Mouse (Mus musculus): ENCODE measurements around the gene Zfp385b. TPM values are rescaled to one million over a fixed set of nuclear protein-coding genes. Genes with fewer than 3 reads are reported as not detected.

The Zfp385b gene
- polyA plus RNA-seq, 1 experiment from 2014 or later, result 1.7 TPM

GRCm38 (mm10) chr2:77801009-77801408 is 18.4 kb downstream of the Zfp385b start:
- H3K27me3 ChIP-seq (ENCODE audit: control insufficient read depth, insufficient read depth, low read length), result no peaks in the 10 kb centered on the region
- no peak for ATAC-seq (ENCODE audit: low FRiP score)
- WGBS, result 90% methylated on average over 5 of the region's 5 CpGs
- no peak overlapping the region for H3K27ac ChIP-seq (ENCODE audit: low read depth, low read length)
- H3K4me1 ChIP-seq (ENCODE audit: control insufficient read depth, insufficient read depth, low read length), result no peaks in the 10 kb centered on the region
- no peaks in the 10 kb centered on the region for H3K36me3 ChIP-seq (ENCODE audit: control insufficient read depth, insufficient read depth, low read length)
- H3K4me3 ChIP-seq (ENCODE audit: low read depth, low read length), result no peak overlapping the region
- no peak overlapping the region for H3K4me2 ChIP-seq
- H3K9ac ChIP-seq (ENCODE audit: low read length), result no peak overlapping the region
- no peaks in the 10 kb centered on the region for H3K9me3 ChIP-seq (ENCODE audit: control insufficient read depth, low read length)
- DNase-seq (ENCODE audit: low spot score, missing footprints), result no peak

- no peaks in the 10 kb centered on the region for H3K9me3 ChIP-seq (ENCODE audit: control insufficient read depth, low read length)
- H3K4me1 ChIP-seq (ENCODE audit: control insufficient read depth, insufficient read depth, low read length), result no peaks in the 10 kb centered on the region
- no peak overlapping the region for H3K4me2 ChIP-seq
- H3K27ac ChIP-seq (ENCODE audit: low read depth, low read length), result no peak overlapping the region
- H3K27me3 ChIP-seq (ENCODE audit: control insufficient read depth, insufficient read depth, low read length), result no peaks in the 10 kb centered on the region
- no peaks in the 10 kb centered on the region for H3K36me3 ChIP-seq (ENCODE audit: control insufficient read depth, insufficient read depth, low read length)
- DNase-seq (ENCODE audit: low spot score, missing footprints) (no peak), ATAC-seq (ENCODE audit: low FRiP score) (no peak)
- WGBS, result 77% methylated on average over 5 of the region's 5 CpGs
- no peak overlapping the region for H3K9ac ChIP-seq (ENCODE audit: low read length)
- no peak overlapping the region for H3K4me3 ChIP-seq (ENCODE audit: low read depth, low read length)
Observed at GRCm38 (mm10) chr2:77797233-77797632, 22.2 kb downstream of the Zfp385b start.

GRCm38 (mm10) chr2:77795859-77796552 is 23.4 kb downstream of the Zfp385b start:
- H3K9me3 ChIP-seq (ENCODE audit: control insufficient read depth, low read length), result no peaks in the 10 kb centered on the region
- no peaks in the 10 kb centered on the region for H3K27me3 ChIP-seq (ENCODE audit: control insufficient read depth, insufficient read depth, low read length)
- H3K4me3 ChIP-seq (ENCODE audit: low read depth, low read length), result no peak overlapping the region
- H3K4me1 ChIP-seq (ENCODE audit: control insufficient read depth, insufficient read depth, low read length), result no peaks in the 10 kb centered on the region
- H3K27ac ChIP-seq (ENCODE audit: low read depth, low read length), result no peak overlapping the region
- no peak overlapping the region for H3K9ac ChIP-seq (ENCODE audit: low read length)
- no peak overlapping the region for H3K4me2 ChIP-seq
- DNase-seq (ENCODE audit: low spot score, missing footprints) (no peak), ATAC-seq (ENCODE audit: low FRiP score) (no peak; the same call in 1 of the 2 replicates)
- H3K36me3 ChIP-seq (ENCODE audit: control insufficient read depth, insufficient read depth, low read length), result no peaks in the 10 kb centered on the region
- WGBS, result 70% methylated on average over 8 of the region's 8 CpGs

- Histone ChIP-seq H3K27me3 (ENCODE audit: control insufficient read depth, insufficient read depth, low read length) (no peaks in the 10 kb centered on the region), H3K4me2 (no peak overlapping the region), H3K27ac (ENCODE audit: low read depth, low read length) (no peak overlapping the region), H3K9ac (ENCODE audit: low read length) (no peak overlapping the region), H3K9me3 (ENCODE audit: control insufficient read depth, low read length) (no peaks in the 10 kb centered on the region), H3K36me3 (ENCODE audit: control insufficient read depth, insufficient read depth, low read length) (no peaks in the 10 kb centered on the region), H3K4me3 (ENCODE audit: low read depth, low read length) (no peak overlapping the region), H3K4me1 (ENCODE audit: control insufficient read depth, insufficient read depth, low read length) (no peaks in the 10 kb centered on the region)
- no peak for ATAC-seq (ENCODE audit: low FRiP score)
- DNase-seq (ENCODE audit: low spot score, missing footprints), result no peak
- 90% methylated on average over 4 of the region's 4 CpGs for WGBS
Observed at GRCm38 (mm10) chr2:77790846-77791245, 28.6 kb downstream of the Zfp385b start.

GRCm38 (mm10) chr2:77790295-77790694 is 29.1 kb downstream of the Zfp385b start:
- Histone ChIP-seq H3K27ac (ENCODE audit: low read depth, low read length) (no peak overlapping the region), H3K9me3 (ENCODE audit: control insufficient read depth, low read length) (no peaks in the 10 kb centered on the region), H3K4me2 (no peak overlapping the region), H3K9ac (ENCODE audit: low read length) (no peak overlapping the region), H3K4me1 (ENCODE audit: control insufficient read depth, insufficient read depth, low read length) (no peaks in the 10 kb centered on the region), H3K36me3 (ENCODE audit: control insufficient read depth, insufficient read depth, low read length) (no peaks in the 10 kb centered on the region), H3K4me3 (ENCODE audit: low read depth, low read length) (no peak overlapping the region), H3K27me3 (ENCODE audit: control insufficient read depth, insufficient read depth, low read length) (no peaks in the 10 kb centered on the region)
- WGBS, result 87% methylated on average over 9 of the region's 9 CpGs
- DNase-seq (ENCODE audit: low spot score, missing footprints) (no peak), ATAC-seq (ENCODE audit: low FRiP score) (no peak)

- 87% methylated on average over 7 of the region's 7 CpGs for WGBS
- no peak overlapping the region for H3K4me2 ChIP-seq
- H3K9ac ChIP-seq (ENCODE audit: low read length), result no peak overlapping the region
- ATAC-seq (ENCODE audit: low FRiP score) (no peak), DNase-seq (ENCODE audit: low spot score, missing footprints) (no peak)
- no peaks in the 10 kb centered on the region for H3K36me3 ChIP-seq (ENCODE audit: control insufficient read depth, insufficient read depth, low read length)
- H3K9me3 ChIP-seq (ENCODE audit: control insufficient read depth, low read length), result no peaks in the 10 kb centered on the region
- no peak overlapping the region for H3K4me3 ChIP-seq (ENCODE audit: low read depth, low read length)
- H3K4me1 ChIP-seq (ENCODE audit: control insufficient read depth, insufficient read depth, low read length), result peaks cover 16% of the 10 kb centered on the region; the same call in 1 of the 2 replicates
- no peaks in the 10 kb centered on the region for H3K27me3 ChIP-seq (ENCODE audit: control insufficient read depth, insufficient read depth, low read length)
- H3K27ac ChIP-seq (ENCODE audit: low read depth, low read length), result no peak overlapping the region
Observed at GRCm38 (mm10) chr2:77781390-77781789, 38.0 kb downstream of the Zfp385b start.

GRCm38 (mm10) chr2:77777781-77778180 is 41.7 kb downstream of the Zfp385b start:
- 18% methylated on average over 6 of the region's 6 CpGs for WGBS
- Histone ChIP-seq H3K9me3 (ENCODE audit: control insufficient read depth, low read length) (no peaks in the 10 kb centered on the region), H3K4me3 (ENCODE audit: low read depth, low read length) (no peak overlapping the region), H3K27ac (ENCODE audit: low read depth, low read length) (peak overlapping the region; percentile 52), H3K36me3 (ENCODE audit: control insufficient read depth, insufficient read depth, low read length) (no peaks in the 10 kb centered on the region), H3K9ac (ENCODE audit: low read length) (no peak overlapping the region), H3K4me2 (peak overlapping the region; percentile 20; the same call in 1 of the 2 replicates), H3K4me1 (ENCODE audit: control insufficient read depth, insufficient read depth, low read length) (peaks cover 20% of the 10 kb centered on the region), H3K27me3 (ENCODE audit: control insufficient read depth, insufficient read depth, low read length) (no peaks in the 10 kb centered on the region)
- DNase-seq (ENCODE audit: low spot score, missing footprints) (peak; percentile 91), ATAC-seq (ENCODE audit: low FRiP score) (peak; percentile 70)

- peaks cover 20% of the 10 kb centered on the region for H3K4me1 ChIP-seq (ENCODE audit: control insufficient read depth, insufficient read depth, low read length)
- peak; percentile 90 for DNase-seq (ENCODE audit: low spot score, missing footprints)
- 14% methylated on average over 10 of the region's 10 CpGs for WGBS
- peak; percentile 88 for ATAC-seq (ENCODE audit: low FRiP score)
- H3K4me3 ChIP-seq (ENCODE audit: low read depth, low read length), result no peak overlapping the region
- no peaks in the 10 kb centered on the region for H3K27me3 ChIP-seq (ENCODE audit: control insufficient read depth, insufficient read depth, low read length)
- no peaks in the 10 kb centered on the region for H3K36me3 ChIP-seq (ENCODE audit: control insufficient read depth, insufficient read depth, low read length)
- H3K9ac ChIP-seq (ENCODE audit: low read length), result no peak overlapping the region
- no peak overlapping the region; the same call in 1 of the 2 replicates for H3K27ac ChIP-seq (ENCODE audit: low read depth, low read length)
- H3K9me3 ChIP-seq (ENCODE audit: control insufficient read depth, low read length), result no peaks in the 10 kb centered on the region
- H3K4me2 ChIP-seq, result peak overlapping the region; percentile 20; the same call in 1 of the 2 replicates
Observed at GRCm38 (mm10) chr2:77777047-77777686, 42.3 kb downstream of the Zfp385b start.

- H3K9me3 ChIP-seq (ENCODE audit: control insufficient read depth, low read length), result no peaks in the 10 kb centered on the region
- H3K4me3 ChIP-seq (ENCODE audit: low read depth, low read length), result no peak overlapping the region
- ATAC-seq (ENCODE audit: low FRiP score) (peak; percentile 71), DNase-seq (ENCODE audit: low spot score, missing footprints) (peak; percentile 91)
- WGBS, result 44% methylated on average over 15 of the region's 15 CpGs
- H3K27ac ChIP-seq (ENCODE audit: low read depth, low read length), result no peak overlapping the region
- no peaks in the 10 kb centered on the region for H3K27me3 ChIP-seq (ENCODE audit: control insufficient read depth, insufficient read depth, low read length)
- peak overlapping the region; percentile 33; the same call in 1 of the 2 replicates for H3K9ac ChIP-seq (ENCODE audit: low read length)
- H3K4me2 ChIP-seq, result peak overlapping the region; percentile 22; the same call in 1 of the 2 replicates
- H3K36me3 ChIP-seq (ENCODE audit: control insufficient read depth, insufficient read depth, low read length), result no peaks in the 10 kb centered on the region
- peaks cover 20% of the 10 kb centered on the region for H3K4me1 ChIP-seq (ENCODE audit: control insufficient read depth, insufficient read depth, low read length)
Observed at GRCm38 (mm10) chr2:77775247-77775880, 44.1 kb downstream of the Zfp385b start.

Data from midbrain, embryonic 11.5 days (tissue).